Mouse (Mus musculus): Measurements from ENCODE around the gene Spg20.

- TF ChIP-seq GATA1 (IDR thresholded peaks at IDR 0.05; ENCODE audit: low read length): no peak
- no peak for TF ChIP-seq TAL1 (IDR thresholded peaks at IDR 0.05; ENCODE audit: low read length)
These were observed 65.4 kb downstream of the Spg20 start for GRCm38 (mm10) chr3:55177271-55177670.

All from erythroblast, embryonic 14.5 days (primary cell).